Mouse (Mus musculus): ENCODE results near the gene Atp10b. TPM values are rescaled to one million over a fixed set of nuclear protein-coding genes. Genes with fewer than 3 reads are reported as not detected.
A peak's percentile ranks its signal among the peaks of the same experiment; 100 is the strongest.

Atp10b gene
- polyA plus RNA-seq, 1 experiment from 2014 or later: 0.34 TPM

GRCm38 (mm10) chr11:43213740-43214139 lies 64.1 kb downstream of the Atp10b start:
- H3K27me3 ChIP-seq (ENCODE audit: insufficient read depth, poor library complexity, severe bottlenecking): no peaks in the 10 kb centered on the region
- DNase-seq (ENCODE audit: low spot score): no peak
- WGBS: 77% methylated on average over 1 of the region's 1 CpGs

GRCm38 (mm10) chr11:43217021-43217420 lies 67.3 kb downstream of the Atp10b start:
- no peak overlapping the region for H3K27ac ChIP-seq
- H3K9me3 ChIP-seq: no peaks in the 10 kb centered on the region
- no peak for DNase-seq (ENCODE audit: low spot score)
- WGBS: 70% methylated on average over 4 of the region's 4 CpGs
- no peak overlapping the region for H3K4me3 ChIP-seq
- H3K36me3 ChIP-seq: no peaks in the 10 kb centered on the region
- H3K4me1 ChIP-seq (replicated peaks): no peaks in the 10 kb centered on the region
- H3K27me3 ChIP-seq (ENCODE audit: insufficient read depth, poor library complexity, severe bottlenecking): no peaks in the 10 kb centered on the region

More at GRCm38 (mm10) chr11:43213740-43214139, 64.1 kb downstream of the Atp10b start:
- Histone ChIP-seq H3K4me1 (replicated peaks) (no peaks in the 10 kb centered on the region), H3K27ac (no peak overlapping the region), H3K36me3 (no peaks in the 10 kb centered on the region), H3K4me3 (no peak overlapping the region), H3K9me3 (no peaks in the 10 kb centered on the region)

GRCm38 (mm10) chr11:43230231-43230630 lies 80.6 kb downstream of the Atp10b start:
- Histone ChIP-seq H3K9me3 (no peaks in the 10 kb centered on the region), H3K27me3 (ENCODE audit: insufficient read depth, poor library complexity, severe bottlenecking) (no peaks in the 10 kb centered on the region), H3K36me3 (no peaks in the 10 kb centered on the region), H3K4me1 (replicated peaks) (no peaks in the 10 kb centered on the region), H3K27ac (no peak overlapping the region), H3K4me3 (no peak overlapping the region)
- no peak for DNase-seq (ENCODE audit: low spot score)
- WGBS: 94% methylated on average over 6 of the region's 6 CpGs

GRCm38 (mm10) chr11:43232073-43232472 lies 82.4 kb downstream of the Atp10b start:
- Histone ChIP-seq H3K36me3 (no peaks in the 10 kb centered on the region), H3K9me3 (no peaks in the 10 kb centered on the region), H3K4me1 (replicated peaks) (no peaks in the 10 kb centered on the region), H3K27me3 (ENCODE audit: insufficient read depth, poor library complexity, severe bottlenecking) (no peaks in the 10 kb centered on the region), H3K4me3 (no peak overlapping the region), H3K27ac (no peak overlapping the region)
- 76% methylated on average over 7 of the region's 7 CpGs for WGBS
- no peak for DNase-seq (ENCODE audit: low spot score)

GRCm38 (mm10) chr11:43236360-43237039 lies 86.8 kb downstream of the Atp10b start:
- no peaks in the 10 kb centered on the region for H3K36me3 ChIP-seq
- 86% methylated on average over 8 of the region's 8 CpGs for WGBS
- H3K4me1 ChIP-seq (replicated peaks): no peaks in the 10 kb centered on the region
- H3K4me3 ChIP-seq: no peak overlapping the region
- no peaks in the 10 kb centered on the region for H3K27me3 ChIP-seq (ENCODE audit: insufficient read depth, poor library complexity, severe bottlenecking)
- H3K9me3 ChIP-seq: no peaks in the 10 kb centered on the region
- no peak overlapping the region for H3K27ac ChIP-seq
- no peak for DNase-seq (ENCODE audit: low spot score)

- Histone ChIP-seq H3K27me3 (ENCODE audit: insufficient read depth, poor library complexity, severe bottlenecking) (no peaks in the 10 kb centered on the region), H3K9me3 (no peaks in the 10 kb centered on the region), H3K36me3 (no peaks in the 10 kb centered on the region), H3K4me1 (replicated peaks) (no peaks in the 10 kb centered on the region), H3K4me3 (no peak overlapping the region), H3K27ac (no peak overlapping the region)
- WGBS: 93% methylated on average over 8 of the region's 8 CpGs
- DNase-seq (ENCODE audit: low spot score): no peak
Measured at GRCm38 (mm10) chr11:43239804-43240203, 90.1 kb downstream of the Atp10b start.

GRCm38 (mm10) chr11:43253034-43253433 lies 103.4 kb downstream of the Atp10b start:
- no peak for DNase-seq (ENCODE audit: low spot score)
- H3K36me3 ChIP-seq: no peaks in the 10 kb centered on the region
- H3K9me3 ChIP-seq: no peaks in the 10 kb centered on the region
- WGBS: 55% methylated on average over 6 of the region's 6 CpGs
- H3K4me3 ChIP-seq: no peak overlapping the region
- H3K4me1 ChIP-seq (replicated peaks): no peaks in the 10 kb centered on the region
- H3K27me3 ChIP-seq (ENCODE audit: insufficient read depth, poor library complexity, severe bottlenecking): no peaks in the 10 kb centered on the region
- H3K27ac ChIP-seq: no peak overlapping the region

GRCm38 (mm10) chr11:43255262-43255661 lies 105.6 kb downstream of the Atp10b start:
- no peak for DNase-seq (ENCODE audit: low spot score)
- Histone ChIP-seq H3K27me3 (ENCODE audit: insufficient read depth, poor library complexity, severe bottlenecking) (no peaks in the 10 kb centered on the region), H3K27ac (no peak overlapping the region), H3K9me3 (no peaks in the 10 kb centered on the region), H3K4me1 (replicated peaks) (no peaks in the 10 kb centered on the region), H3K4me3 (no peak overlapping the region), H3K36me3 (no peaks in the 10 kb centered on the region)
- WGBS: 87% methylated on average over 4 of the region's 4 CpGs

- Histone ChIP-seq H3K27me3 (ENCODE audit: insufficient read depth, poor library complexity, severe bottlenecking) (no peaks in the 10 kb centered on the region), H3K4me3 (no peak overlapping the region), H3K4me1 (replicated peaks) (no peaks in the 10 kb centered on the region), H3K36me3 (no peaks in the 10 kb centered on the region), H3K27ac (no peak overlapping the region), H3K9me3 (no peaks in the 10 kb centered on the region)
- 78% methylated on average over 3 of the region's 3 CpGs for WGBS
- no peak for DNase-seq (ENCODE audit: low spot score)
Measured at GRCm38 (mm10) chr11:43257291-43257690, 107.6 kb downstream of the Atp10b start.

GRCm38 (mm10) chr11:43257781-43258180 lies 108.1 kb downstream of the Atp10b start:
- Histone ChIP-seq H3K9me3 (no peaks in the 10 kb centered on the region), H3K4me3 (no peak overlapping the region), H3K27me3 (ENCODE audit: insufficient read depth, poor library complexity, severe bottlenecking) (no peaks in the 10 kb centered on the region), H3K4me1 (replicated peaks) (no peaks in the 10 kb centered on the region), H3K36me3 (no peaks in the 10 kb centered on the region), H3K27ac (no peak overlapping the region)
- 90% methylated on average over 7 of the region's 7 CpGs for WGBS
- no peak for DNase-seq (ENCODE audit: low spot score)

GRCm38 (mm10) chr11:43263548-43264218 lies 114.0 kb downstream of the Atp10b start:
- no peak overlapping the region for H3K4me3 ChIP-seq
- H3K27ac ChIP-seq: no peak overlapping the region
- WGBS: 52% methylated on average over 3 of the region's 3 CpGs

GRCm38 (mm10) chr11:43267505-43267904 lies 117.8 kb downstream of the Atp10b start:
- no peaks in the 10 kb centered on the region for H3K9me3 ChIP-seq
- 0 out of 2 replicates have a peak, but pooled peaks cover 3% of the 10 kb centered on the region for H3K4me1 ChIP-seq (replicated peaks)
- WGBS: 84% methylated on average over 3 of the region's 3 CpGs
- no peaks in the 10 kb centered on the region for H3K36me3 ChIP-seq
- DNase-seq (ENCODE audit: low spot score): no peak
- no peak overlapping the region for H3K4me3 ChIP-seq
- H3K27ac ChIP-seq: no peak overlapping the region
- no peaks in the 10 kb centered on the region for H3K27me3 ChIP-seq (ENCODE audit: insufficient read depth, poor library complexity, severe bottlenecking)

More at GRCm38 (mm10) chr11:43263548-43264218, 114.0 kb downstream of the Atp10b start:
- H3K9me3 ChIP-seq: no peaks in the 10 kb centered on the region
- H3K36me3 ChIP-seq: no peaks in the 10 kb centered on the region
- peak; percentile 52 for DNase-seq (ENCODE audit: low spot score)
- H3K27me3 ChIP-seq (ENCODE audit: insufficient read depth, poor library complexity, severe bottlenecking): no peaks in the 10 kb centered on the region
- no peaks in the 10 kb centered on the region for H3K4me1 ChIP-seq (replicated peaks)

- Histone ChIP-seq H3K27me3 (ENCODE audit: insufficient read depth, poor library complexity, severe bottlenecking) (no peaks in the 10 kb centered on the region), H3K27ac (0 out of 2 replicates have a peak overlapping the region, but pooled peaks have one; percentile 69), H3K4me3 (no peak overlapping the region), H3K36me3 (no peaks in the 10 kb centered on the region), H3K4me1 (replicated peaks) (0 out of 2 replicates have a peak, but pooled peaks cover 3% of the 10 kb centered on the region), H3K9me3 (no peaks in the 10 kb centered on the region)
- WGBS: 82% methylated on average over 6 of the region's 6 CpGs
- no peak for DNase-seq (ENCODE audit: low spot score)
Measured at GRCm38 (mm10) chr11:43269503-43270255, 120.0 kb downstream of the Atp10b start.

Data from hindbrain, embryonic 10.5 days (tissue).